Mouse (Mus musculus): ENCODE results near the gene Defb48. TPM values are rescaled to one million over a fixed set of nuclear protein-coding genes. Genes with fewer than 3 reads are reported as not detected.

Defb48 gene
- polyA plus RNA-seq (2016; fragmentation: Nextera tagmentation; extraction: Ambion mirVana), result not detected in 2 replicates

- DNase-seq (ENCODE audit: extremely low spot score, low spot score), result no peak
- Histone ChIP-seq H3K27me3 (ENCODE audit: poor library complexity, severe bottlenecking) (no peaks in the 10 kb centered on the region), H3K4me3 (no peak within 1 kb of the TSS), H3K36me3 (replicated peaks) (no peaks in the 10 kb centered on the region), H3K9me3 (no peaks in the 10 kb centered on the region), H3K4me1 (no peaks in the 10 kb centered on the region), H3K27ac (no peak within 1 kb of the TSS)
- 70% methylated on average over 1 of the region's 1 CpGs for WGBS
These were observed at the start of gene Defb48 for GRCm38 (mm10) chr14:62984410-62984809. Defb48 (minus strand) TSS chr14:62984510.

- Histone ChIP-seq H3K27me3 (ENCODE audit: poor library complexity, severe bottlenecking) (no peaks in the 10 kb centered on the region), H3K4me1 (no peaks in the 10 kb centered on the region), H3K36me3 (replicated peaks) (no peaks in the 10 kb centered on the region), H3K4me3 (no peak overlapping the region), H3K9me3 (no peaks in the 10 kb centered on the region), H3K27ac (no peak overlapping the region)
- WGBS, result 59% methylated on average over 6 of the region's 6 CpGs
- DNase-seq (ENCODE audit: extremely low spot score, low spot score), result no peak
These were observed 36.3 kb upstream of the Defb48 start for GRCm38 (mm10) chr14:63020524-63021156.

GRCm38 (mm10) chr14:63014667-63015066 lies 30.4 kb upstream of the Defb48 start:
- H3K27me3 ChIP-seq (ENCODE audit: poor library complexity, severe bottlenecking), result no peaks in the 10 kb centered on the region

GRCm38 (mm10) chr14:63013082-63013481 lies 28.8 kb upstream of the Defb48 start:
- DNase-seq (ENCODE audit: extremely low spot score, low spot score), result no peak
- Histone ChIP-seq H3K9me3 (no peaks in the 10 kb centered on the region), H3K36me3 (replicated peaks) (no peaks in the 10 kb centered on the region), H3K27ac (no peak overlapping the region), H3K27me3 (ENCODE audit: poor library complexity, severe bottlenecking) (no peaks in the 10 kb centered on the region), H3K4me3 (no peak overlapping the region), H3K4me1 (no peaks in the 10 kb centered on the region)
- 94% methylated on average over 4 of the region's 4 CpGs for WGBS

More at GRCm38 (mm10) chr14:63014667-63015066, 30.4 kb upstream of the Defb48 start:
- DNase-seq (ENCODE audit: extremely low spot score, low spot score), result no peak
- Histone ChIP-seq H3K4me3 (no peak overlapping the region), H3K36me3 (replicated peaks) (no peaks in the 10 kb centered on the region), H3K9me3 (no peaks in the 10 kb centered on the region), H3K4me1 (no peaks in the 10 kb centered on the region), H3K27ac (no peak overlapping the region)
- WGBS, result 92% methylated on average over 4 of the region's 4 CpGs

GRCm38 (mm10) chr14:63011471-63011870 lies 27.2 kb upstream of the Defb48 start, which contains the start of gene Defb43:
Defb43 (plus strand) TSS chr14:63011771.
- 95% methylated on average over 5 of the region's 5 CpGs for WGBS
- DNase-seq (ENCODE audit: extremely low spot score, low spot score), result no peak
- H3K9me3 ChIP-seq, result no peaks in the 10 kb centered on the region
- no peak within 1 kb of the TSS for H3K27ac ChIP-seq
- no peaks in the 10 kb centered on the region for H3K27me3 ChIP-seq (ENCODE audit: poor library complexity, severe bottlenecking)
- H3K4me1 ChIP-seq, result no peaks in the 10 kb centered on the region
- no peaks in the 10 kb centered on the region for H3K36me3 ChIP-seq (replicated peaks)
- H3K4me3 ChIP-seq, result no peak within 1 kb of the TSS

GRCm38 (mm10) chr14:63002588-63002987 lies 18.3 kb upstream of the Defb48 start:
- 93% methylated on average over 2 of the region's 2 CpGs for WGBS
- no peak overlapping the region for H3K27ac ChIP-seq
- no peaks in the 10 kb centered on the region for H3K36me3 ChIP-seq (replicated peaks)
- no peaks in the 10 kb centered on the region for H3K9me3 ChIP-seq
- no peaks in the 10 kb centered on the region for H3K4me1 ChIP-seq
- no peaks in the 10 kb centered on the region for H3K27me3 ChIP-seq (ENCODE audit: poor library complexity, severe bottlenecking)
- no peak overlapping the region for H3K4me3 ChIP-seq
- no peak for DNase-seq (ENCODE audit: extremely low spot score, low spot score)

GRCm38 (mm10) chr14:62998977-62999376 lies 14.7 kb upstream of the Defb48 start:
- no peaks in the 10 kb centered on the region for H3K9me3 ChIP-seq
- 87% methylated on average over 4 of the region's 4 CpGs for WGBS
- H3K27ac ChIP-seq, result no peak overlapping the region
- H3K27me3 ChIP-seq (ENCODE audit: poor library complexity, severe bottlenecking), result no peaks in the 10 kb centered on the region
- no peak for DNase-seq (ENCODE audit: extremely low spot score, low spot score)
- H3K36me3 ChIP-seq (replicated peaks), result no peaks in the 10 kb centered on the region
- no peaks in the 10 kb centered on the region for H3K4me1 ChIP-seq
- no peak overlapping the region for H3K4me3 ChIP-seq

GRCm38 (mm10) chr14:62997777-62998176 lies 13.5 kb upstream of the Defb48 start, which contains the start of gene Defb47:
Defb47 (plus strand) TSS chr14:62998077.
- Histone ChIP-seq H3K9me3 (no peaks in the 10 kb centered on the region), H3K4me1 (0 out of 2 replicates have a peak, but pooled peaks cover 6% of the 10 kb centered on the region), H3K36me3 (replicated peaks) (no peaks in the 10 kb centered on the region), H3K27ac (no peak within 1 kb of the TSS), H3K4me3 (no peak within 1 kb of the TSS), H3K27me3 (ENCODE audit: poor library complexity, severe bottlenecking) (no peaks in the 10 kb centered on the region)
- 92% methylated on average over 8 of the region's 8 CpGs for WGBS
- DNase-seq (ENCODE audit: extremely low spot score, low spot score), result no peak

GRCm38 (mm10) chr14:62991849-62992510 lies 7.7 kb upstream of the Defb48 start:
- H3K27ac ChIP-seq, result no peak overlapping the region
- 60% methylated on average over 7 of the region's 7 CpGs for WGBS
- no peaks in the 10 kb centered on the region for H3K9me3 ChIP-seq
- DNase-seq (ENCODE audit: extremely low spot score, low spot score), result no peak
- no peak overlapping the region for H3K4me3 ChIP-seq
- H3K4me1 ChIP-seq, result peaks cover 15% of the 10 kb centered on the region; the same call in 1 of the 2 replicates
- no peaks in the 10 kb centered on the region for H3K36me3 ChIP-seq (replicated peaks)
- H3K27me3 ChIP-seq (ENCODE audit: poor library complexity, severe bottlenecking), result no peaks in the 10 kb centered on the region

- no peak for DNase-seq (ENCODE audit: extremely low spot score, low spot score)
- peaks cover 15% of the 10 kb centered on the region; the same call in 1 of the 2 replicates for H3K4me1 ChIP-seq
- whole genome bisulfite sequencing, result 83% methylated on average over 3 of the region's 3 CpGs
- no peaks in the 10 kb centered on the region for H3K9me3 ChIP-seq
- H3K27ac ChIP-seq, result no peak overlapping the region
- H3K27me3 ChIP-seq (ENCODE audit: poor library complexity, severe bottlenecking), result no peaks in the 10 kb centered on the region
- no peaks in the 10 kb centered on the region for H3K36me3 ChIP-seq (replicated peaks)
- H3K4me3 ChIP-seq, result no peak overlapping the region
These were observed 7.0 kb upstream of the Defb48 start for GRCm38 (mm10) chr14:62991271-62991670.

- H3K4me1 ChIP-seq, result 0 out of 2 replicates have a peak, but pooled peaks cover 1% of the 10 kb centered on the region
- H3K27ac ChIP-seq, result no peak overlapping the region
- DNase-seq (ENCODE audit: extremely low spot score, low spot score), result no peak
- H3K36me3 ChIP-seq (replicated peaks), result no peaks in the 10 kb centered on the region
- H3K4me3 ChIP-seq, result no peak overlapping the region
- WGBS, result 79% methylated on average over 1 of the region's 1 CpGs
- no peaks in the 10 kb centered on the region for H3K9me3 ChIP-seq
- no peaks in the 10 kb centered on the region for H3K27me3 ChIP-seq (ENCODE audit: poor library complexity, severe bottlenecking)
These were observed 4.5 kb downstream of the Defb48 start for GRCm38 (mm10) chr14:62979815-62980214.

GRCm38 (mm10) chr14:62975046-62975445 lies 9.3 kb downstream of the Defb48 start:
- Histone ChIP-seq H3K36me3 (replicated peaks) (no peaks in the 10 kb centered on the region), H3K9me3 (no peaks in the 10 kb centered on the region), H3K4me3 (no peak overlapping the region), H3K27me3 (ENCODE audit: poor library complexity, severe bottlenecking) (no peaks in the 10 kb centered on the region), H3K27ac (0 out of 2 replicates have a peak overlapping the region, but pooled peaks have one; percentile 11), H3K4me1 (0 out of 2 replicates have a peak, but pooled peaks cover 4% of the 10 kb centered on the region)
- peak; percentile 68 for DNase-seq (ENCODE audit: extremely low spot score, low spot score)
- 18% methylated on average over 5 of the region's 5 CpGs for WGBS
